Mouse (Mus musculus) erythroblast, embryonic 14.5 days (primary cell): ENCODE measurements around the gene Tle1. TPM values are rescaled to one million over a fixed set of nuclear protein-coding genes. Genes with fewer than 3 reads are reported as not detected.

ENCODE experiments used
- H3K27me3 ChIP-seq: 2 replicates; pipeline ENCODE4 v1.6.1; 2012; ENCODE audit warnings: inconsistent platforms; ENCODE audit not compliant: control insufficient read depth
- H3K36me3 ChIP-seq: 2 replicates; pipeline ENCODE4 v1.6.1; 2012; ENCODE audit warnings: mild to moderate bottlenecking, inconsistent platforms; ENCODE audit not compliant: control insufficient read depth
- H3K4me1 ChIP-seq: 2 replicates; pipeline ENCODE4 v1.6.1; 2012; ENCODE audit warnings: inconsistent platforms; ENCODE audit not compliant: control insufficient read depth
- H3K4me3 ChIP-seq: replicated peaks from 2 replicates; pipeline ENCODE3; 2012; ENCODE audit warnings: moderate library complexity, mild to moderate bottlenecking, inconsistent platforms
- H3K9me3 ChIP-seq: 2 replicates; pipeline ENCODE4 v1.6.1; 2012; ENCODE audit warnings: low read length, inconsistent platforms, mixed read lengths; ENCODE audit not compliant: control insufficient read depth
- GATA1 ChIP-seq: IDR thresholded peaks from 2 replicates; pipeline ENCODE4 v1.6.1; 2012; ENCODE audit warnings: low read length, inconsistent platforms, mixed read lengths
- TAL1 ChIP-seq: IDR thresholded peaks from 3 replicates; pipeline ENCODE4 v1.6.1; 2012; ENCODE audit warnings: low read length, inconsistent platforms, mixed read lengths
- polyA plus RNA-seq: library from polyadenylated mRNA; stranded (reverse); fragments of >175 nt; gene quantifications from 2 replicates; pipeline ENCODE4 v1.2.3, GENCODE M21; 2012

Tle1 gene
- polyA plus RNA-seq, 1 experiment, result 0.30 TPM

- Histone ChIP-seq H3K4me3 (no peak overlapping the region), H3K9me3 (no peaks in the 10 kb centered on the region), H3K27me3 (no peaks in the 10 kb centered on the region), H3K4me1 (no peaks in the 10 kb centered on the region), H3K36me3 (peaks cover 1% of the 10 kb centered on the region)
- TF ChIP-seq GATA1, result no peak
- no peak for TF ChIP-seq TAL1
These were observed 56.2 kb downstream of the Tle1 start for GRCm38 (mm10) chr4:72144541-72144940.

- no peak for TF ChIP-seq TAL1
- no peak for TF ChIP-seq GATA1
- H3K9me3 ChIP-seq, result no peaks in the 10 kb centered on the region
- peaks cover 27% of the 10 kb centered on the region for H3K36me3 ChIP-seq
- no peak overlapping the region for H3K4me3 ChIP-seq
- H3K4me1 ChIP-seq, result no peaks in the 10 kb centered on the region
- H3K27me3 ChIP-seq, result no peaks in the 10 kb centered on the region
These were observed 60.0 kb downstream of the Tle1 start for GRCm38 (mm10) chr4:72140706-72141105.

- H3K4me3 ChIP-seq, result no peak overlapping the region
- peaks cover 30% of the 10 kb centered on the region for H3K36me3 ChIP-seq
- no peaks in the 10 kb centered on the region for H3K27me3 ChIP-seq
- no peaks in the 10 kb centered on the region for H3K9me3 ChIP-seq
- no peaks in the 10 kb centered on the region for H3K4me1 ChIP-seq
- no peak for TF ChIP-seq TAL1
- no peak for TF ChIP-seq GATA1
These were observed 61.1 kb downstream of the Tle1 start for GRCm38 (mm10) chr4:72139475-72140120.

GRCm38 (mm10) chr4:72138264-72139080 is 62.2 kb downstream of the Tle1 start:
- H3K36me3 ChIP-seq, result peaks cover 34% of the 10 kb centered on the region
- TF ChIP-seq TAL1, result no peak
- no peak for TF ChIP-seq GATA1

GRCm38 (mm10) chr4:72132646-72133045 is 68.1 kb downstream of the Tle1 start:
- H3K4me1 ChIP-seq, result no peaks in the 10 kb centered on the region
- H3K27me3 ChIP-seq, result no peaks in the 10 kb centered on the region
- H3K9me3 ChIP-seq, result no peaks in the 10 kb centered on the region
- TF ChIP-seq TAL1 (no peak), GATA1 (no peak)
- H3K36me3 ChIP-seq, result peaks cover 23% of the 10 kb centered on the region
- H3K4me3 ChIP-seq, result no peak overlapping the region

More at GRCm38 (mm10) chr4:72138264-72139080, 62.2 kb downstream of the Tle1 start:
- no peaks in the 10 kb centered on the region for H3K27me3 ChIP-seq
- H3K9me3 ChIP-seq, result no peaks in the 10 kb centered on the region
- no peak overlapping the region for H3K4me3 ChIP-seq
- no peaks in the 10 kb centered on the region for H3K4me1 ChIP-seq

- H3K4me1 ChIP-seq, result no peaks in the 10 kb centered on the region
These were observed 73.1 kb downstream of the Tle1 start for GRCm38 (mm10) chr4:72127596-72127995.

GRCm38 (mm10) chr4:72124790-72125189 is 75.9 kb downstream of the Tle1 start:
- TF ChIP-seq TAL1 (no peak), GATA1 (no peak)
- Histone ChIP-seq H3K27me3 (no peaks in the 10 kb centered on the region), H3K36me3 (peaks cover 46% of the 10 kb centered on the region), H3K4me1 (no peaks in the 10 kb centered on the region), H3K9me3 (no peaks in the 10 kb centered on the region), H3K4me3 (no peak overlapping the region)

More at GRCm38 (mm10) chr4:72127596-72127995, 73.1 kb downstream of the Tle1 start:
- peaks cover 35% of the 10 kb centered on the region for H3K36me3 ChIP-seq
- no peaks in the 10 kb centered on the region for H3K9me3 ChIP-seq
- H3K4me3 ChIP-seq, result no peak overlapping the region
- H3K27me3 ChIP-seq, result no peaks in the 10 kb centered on the region
- TF ChIP-seq TAL1 (no peak), GATA1 (no peak)

GRCm38 (mm10) chr4:72122837-72123236 is 77.9 kb downstream of the Tle1 start:
- Histone ChIP-seq H3K4me1 (no peaks in the 10 kb centered on the region), H3K27me3 (no peaks in the 10 kb centered on the region), H3K4me3 (no peak overlapping the region), H3K9me3 (no peaks in the 10 kb centered on the region), H3K36me3 (peaks cover 53% of the 10 kb centered on the region)
- TF ChIP-seq TAL1, result no peak
- TF ChIP-seq GATA1, result no peak

- no peak overlapping the region for H3K4me3 ChIP-seq
- peaks cover 52% of the 10 kb centered on the region for H3K36me3 ChIP-seq
- H3K4me1 ChIP-seq, result no peaks in the 10 kb centered on the region
- TF ChIP-seq TAL1, result no peak
- TF ChIP-seq GATA1, result no peak
- no peaks in the 10 kb centered on the region for H3K27me3 ChIP-seq
- no peaks in the 10 kb centered on the region for H3K9me3 ChIP-seq
These were observed 78.4 kb downstream of the Tle1 start for GRCm38 (mm10) chr4:72122343-72122742.
